Mouse (Mus musculus) heart, embryonic 16.5 days (tissue): ENCODE measurements around the gene Adh6a. TPM values are rescaled to one million over a fixed set of nuclear protein-coding genes. Genes with fewer than 3 reads are reported as not detected.

Experiments
- ATAC-seq: fragments of 200-750 bp; cut with Nextera tagmentation; replicated peaks from 2 replicates; pipeline ENCODE4 v1.8.0; 2017; ENCODE audit warnings: moderate number of reproducible peaks; ENCODE audit not compliant: insufficient read depth, low FRiP score; ENCODE audit errors: extremely low read depth
- H3K27ac ChIP-seq: fragments of 300-500 bp; sonication (generic); 2 replicates; pipeline ENCODE4 v1.5.1; 2014; ENCODE audit warnings: mild to moderate bottlenecking, low read length, control low read depth, moderate library complexity
- H3K27me3 ChIP-seq: fragments of 300-500 bp; sonication (generic); 2 replicates; pipeline ENCODE4 v1.6.1; 2014; ENCODE audit warnings: low read length, mixed read lengths; ENCODE audit not compliant: control insufficient read depth, insufficient read depth
- H3K36me3 ChIP-seq: fragments of 300-500 bp; sonication (generic); 2 replicates; pipeline ENCODE4 v1.6.1; 2014; ENCODE audit not compliant: control insufficient read depth, insufficient read depth
- H3K4me1 ChIP-seq: fragments of 300-500 bp; sonication (generic); 2 replicates; pipeline ENCODE4 v1.6.1; 2014; ENCODE audit warnings: low read length, mixed read lengths; ENCODE audit not compliant: control insufficient read depth, insufficient read depth
- H3K4me2 ChIP-seq: fragments of 300-500 bp; sonication (generic); 2 replicates; pipeline ENCODE4 v1.6.1; 2014; ENCODE audit warnings: low read depth, mild to moderate bottlenecking, control low read depth, low read length
- H3K4me3 ChIP-seq: fragments of 300-500 bp; sonication (generic); 2 replicates; pipeline ENCODE4 v1.5.1; 2014; ENCODE audit warnings: mild to moderate bottlenecking, control low read depth, low read length
- H3K9ac ChIP-seq: fragments of 300-500 bp; sonication (generic); 2 replicates; pipeline ENCODE4 v1.6.1; 2014; ENCODE audit warnings: low read length, control low read depth
- H3K9me3 ChIP-seq: fragments of 300-500 bp; sonication (generic); replicated peaks from 2 replicates; pipeline ENCODE4 v1.6.1; 2016; ENCODE audit warnings: low read length; ENCODE audit not compliant: control insufficient read depth
- WGBS: fragments of 180-500 bp; shearing (Covaris S2); extraction: QIAGEN DNeasy Blood & Tissue Kit; methylation state at CpG from one replicate; pipeline ENCODE4 v1.1.7; 2014; 5-methylcytosine and 5-hydroxymethylcytosine counted together
- polyA plus RNA-seq: library from polyadenylated mRNA; unstranded; fragments of >200 nt; fragmentation: Nextera tagmentation; extraction: Ambion mirVana; gene quantifications from 2 replicates; pipeline ENCODE4 v1.2.1, GENCODE M21; 2015

Gene Adh6a
- polyA plus RNA-seq, 1 experiment from 2014 or later: not detected

DNA sequence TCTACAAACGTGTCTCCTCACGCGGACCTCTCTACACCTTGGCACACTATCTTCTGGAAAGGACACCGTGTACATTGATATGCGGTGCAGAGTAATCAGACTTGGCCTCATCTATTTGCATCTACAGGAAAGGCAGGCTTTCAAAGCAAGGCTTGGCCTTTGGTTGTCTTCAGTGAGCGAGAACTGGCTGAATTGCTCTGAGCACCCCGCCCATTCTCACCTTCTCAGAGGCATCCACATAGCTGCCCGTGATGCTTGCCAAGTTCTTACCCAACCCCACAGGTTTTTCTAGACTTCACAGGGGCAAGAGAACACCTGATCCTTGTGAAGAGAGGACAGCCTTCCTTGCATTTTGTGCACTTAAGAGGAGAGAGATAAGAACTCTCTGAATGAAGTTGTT, 3.2 kb upstream of the Adh6a start:
- Histone ChIP-seq H3K4me2 (no peak overlapping the region), H3K36me3 (no peaks in the 10 kb centered on the region), H3K4me1 (peaks cover 5% of the 10 kb centered on the region; the same call in 1 of the 2 replicates), H3K27ac (no peak overlapping the region), H3K4me3 (no peak overlapping the region), H3K27me3 (no peaks in the 10 kb centered on the region), H3K9me3 (no peaks in the 10 kb centered on the region), H3K9ac (no peak overlapping the region)
- ATAC-seq: no peak
- WGBS: 81% methylated on average over 8 of the region's 8 CpGs

DNA sequence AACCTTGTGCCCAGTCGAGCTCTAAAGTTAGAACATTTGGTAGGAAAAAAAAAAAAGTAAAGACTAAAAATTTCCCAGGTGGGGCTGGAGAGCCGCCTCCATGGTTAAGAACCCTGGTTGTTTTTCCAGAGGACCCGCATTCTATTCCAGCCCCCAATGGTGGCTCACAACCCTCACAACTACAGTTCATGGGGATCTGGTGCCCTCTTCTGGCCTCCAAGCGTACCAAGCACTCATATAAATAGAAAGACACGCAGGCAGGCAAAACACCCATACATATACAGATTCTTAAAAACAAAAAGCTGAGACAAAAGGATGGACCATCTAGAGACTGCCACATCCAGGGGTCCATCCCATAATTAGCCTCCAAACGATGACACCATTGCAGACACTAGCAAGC, 2.1 kb upstream of the Adh6a start:
- no peak for ATAC-seq
- Histone ChIP-seq H3K4me2 (no peak overlapping the region), H3K4me3 (no peak overlapping the region), H3K4me1 (peaks cover 5% of the 10 kb centered on the region; the same call in 1 of the 2 replicates), H3K9me3 (no peaks in the 10 kb centered on the region), H3K9ac (no peak overlapping the region), H3K27ac (no peak overlapping the region), H3K27me3 (no peaks in the 10 kb centered on the region), H3K36me3 (no peaks in the 10 kb centered on the region)
- 77% methylated on average over 6 of the region's 6 CpGs for WGBS

DNA sequence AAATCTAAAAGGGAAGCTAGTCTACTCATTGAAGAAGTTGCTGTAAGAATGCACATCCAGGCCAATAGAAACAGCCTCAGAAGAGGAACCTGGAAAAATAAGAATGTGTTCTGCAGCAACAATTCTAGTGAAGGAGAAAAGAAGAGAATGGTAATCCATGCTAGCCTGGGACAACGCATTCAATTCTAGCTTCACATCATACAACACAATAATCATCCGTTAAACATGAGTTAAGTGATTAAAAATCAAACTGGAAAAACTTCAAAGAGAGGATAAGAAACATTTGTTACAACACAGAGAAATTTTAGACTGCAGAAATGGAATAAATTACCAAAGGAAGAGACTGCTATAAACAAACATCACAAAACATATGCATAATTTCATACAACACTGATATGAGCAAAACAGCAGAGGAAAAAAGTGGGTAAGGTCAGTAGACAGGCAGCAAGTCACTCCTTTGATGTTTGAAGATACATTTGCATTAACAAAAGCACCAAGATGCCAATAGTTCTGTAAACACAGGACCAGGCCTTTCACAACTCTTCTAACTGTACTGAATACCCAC, 3.9 kb downstream of the Adh6a start:
- no peaks in the 10 kb centered on the region for H3K4me1 ChIP-seq
- no peaks in the 10 kb centered on the region for H3K9me3 ChIP-seq
- H3K27me3 ChIP-seq: no peaks in the 10 kb centered on the region
- 83% methylated on average over 2 of the region's 2 CpGs for WGBS
- H3K27ac ChIP-seq: no peak overlapping the region
- H3K4me2 ChIP-seq: no peak overlapping the region
- no peak for ATAC-seq
- no peaks in the 10 kb centered on the region for H3K36me3 ChIP-seq
- H3K9ac ChIP-seq: no peak overlapping the region
- H3K4me3 ChIP-seq: no peak overlapping the region

DNA sequence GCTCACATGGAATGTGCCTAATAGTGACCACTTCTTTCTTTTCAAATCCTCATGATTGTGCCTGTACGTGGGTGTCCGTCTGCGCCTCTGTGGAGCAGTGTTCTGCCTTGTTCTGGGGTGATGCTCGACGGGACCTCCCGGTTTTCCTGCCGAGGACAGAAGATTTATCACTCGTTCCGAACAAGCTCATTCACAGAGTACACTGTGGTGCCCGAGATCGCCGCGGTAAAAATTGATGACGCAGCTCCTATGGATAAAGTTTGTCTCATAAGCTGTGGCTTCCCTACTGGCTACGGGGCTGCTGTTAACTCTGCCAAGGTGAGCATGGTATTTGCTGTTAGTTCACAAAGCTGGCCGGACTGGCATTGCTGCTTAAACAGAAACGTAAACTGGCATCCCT, 11.9 kb downstream of the Adh6a start:
- H3K4me1 ChIP-seq: no peaks in the 10 kb centered on the region
- H3K4me2 ChIP-seq: no peak overlapping the region
- no peak overlapping the region for H3K27ac ChIP-seq
- H3K27me3 ChIP-seq: no peaks in the 10 kb centered on the region
- H3K9me3 ChIP-seq: no peaks in the 10 kb centered on the region
- H3K4me3 ChIP-seq: no peak overlapping the region
- H3K9ac ChIP-seq: no peak overlapping the region
- no peaks in the 10 kb centered on the region for H3K36me3 ChIP-seq
- no peak for ATAC-seq
- WGBS: 93% methylated on average over 17 of the region's 17 CpGs

DNA sequence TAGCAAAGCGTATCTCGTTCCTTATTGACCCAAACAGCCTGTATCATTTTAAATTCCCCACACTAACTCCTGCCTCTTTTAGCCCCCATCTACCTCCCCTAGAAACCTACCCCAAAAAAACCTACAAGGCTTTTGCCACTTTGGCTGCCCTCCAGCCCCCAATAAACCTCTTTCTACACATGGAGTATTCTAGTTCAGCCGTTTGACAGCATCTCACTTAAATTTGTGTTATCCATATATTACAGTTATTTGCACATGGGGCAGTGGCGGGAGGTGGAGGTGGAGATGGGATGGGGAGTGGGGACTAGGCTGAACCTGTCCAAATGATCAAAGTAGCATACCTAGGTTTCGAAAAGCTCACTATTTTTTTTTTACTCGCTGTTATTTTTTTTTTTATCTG, 12.4 kb downstream of the Adh6a start:
- no peaks in the 10 kb centered on the region for H3K36me3 ChIP-seq
- 87% methylated on average over 6 of the region's 6 CpGs for WGBS
- no peak overlapping the region for H3K9ac ChIP-seq
- no peak overlapping the region for H3K4me2 ChIP-seq
- H3K4me3 ChIP-seq: no peak overlapping the region
- no peak overlapping the region for H3K27ac ChIP-seq
- H3K4me1 ChIP-seq: no peaks in the 10 kb centered on the region
- no peaks in the 10 kb centered on the region for H3K9me3 ChIP-seq
- ATAC-seq: no peak
- no peaks in the 10 kb centered on the region for H3K27me3 ChIP-seq

- Histone ChIP-seq H3K4me3 (no peak overlapping the region), H3K9me3 (no peaks in the 10 kb centered on the region), H3K27me3 (no peaks in the 10 kb centered on the region), H3K4me2 (no peak overlapping the region), H3K27ac (no peak overlapping the region), H3K4me1 (peaks cover 4% of the 10 kb centered on the region; the same call in 1 of the 2 replicates), H3K36me3 (no peaks in the 10 kb centered on the region), H3K9ac (no peak overlapping the region)
- no peak for ATAC-seq
- WGBS: 71% methylated on average over 8 of the region's 8 CpGs
Observed at GRCm38 (mm10) chr3:138333910-138334309, 20.8 kb downstream of the Adh6a start.

GRCm38 (mm10) chr3:138334320-138334719, 21.2 kb downstream of the Adh6a start:
- no peaks in the 10 kb centered on the region for H3K36me3 ChIP-seq
- no peak overlapping the region for H3K4me2 ChIP-seq
- no peaks in the 10 kb centered on the region for H3K27me3 ChIP-seq
- H3K27ac ChIP-seq: no peak overlapping the region
- ATAC-seq: no peak
- 67% methylated on average over 4 of the region's 4 CpGs for WGBS
- H3K4me1 ChIP-seq: peaks cover 4% of the 10 kb centered on the region; the same call in 1 of the 2 replicates
- no peaks in the 10 kb centered on the region for H3K9me3 ChIP-seq
- H3K4me3 ChIP-seq: no peak overlapping the region
- no peak overlapping the region for H3K9ac ChIP-seq

DNA sequence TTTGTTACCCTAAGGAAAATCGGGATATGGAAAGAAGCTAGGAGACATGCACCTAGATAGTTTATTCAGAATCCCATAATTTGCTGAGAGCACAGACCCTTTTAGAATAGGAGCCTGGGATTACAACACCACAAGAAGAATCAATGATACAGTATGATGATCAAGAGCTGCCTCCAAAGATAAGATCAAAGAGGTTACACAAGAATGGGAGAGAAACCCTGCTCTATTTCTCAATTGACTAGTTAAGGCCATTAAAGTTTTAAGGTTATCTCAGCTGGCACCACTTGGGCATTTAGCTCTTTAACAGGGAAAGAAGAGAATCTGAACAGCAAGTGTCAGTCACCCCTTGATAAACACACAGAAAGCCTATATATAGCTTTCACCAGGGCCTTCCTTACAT, 22.5 kb downstream of the Adh6a start:
- H3K4me2 ChIP-seq: no peak overlapping the region
- H3K27ac ChIP-seq: no peak overlapping the region
- no peak overlapping the region for H3K9ac ChIP-seq
- H3K27me3 ChIP-seq: no peaks in the 10 kb centered on the region
- H3K4me3 ChIP-seq: no peak overlapping the region
- H3K4me1 ChIP-seq: peaks cover 4% of the 10 kb centered on the region; the same call in 1 of the 2 replicates
- H3K9me3 ChIP-seq: no peaks in the 10 kb centered on the region
- WGBS: 76% methylated on average over 1 of the region's 1 CpGs
- H3K36me3 ChIP-seq: no peaks in the 10 kb centered on the region
- ATAC-seq: no peak

GRCm38 (mm10) chr3:138336104-138336754, 23.1 kb downstream of the Adh6a start:
- Histone ChIP-seq H3K36me3 (no peaks in the 10 kb centered on the region), H3K4me1 (peaks cover 4% of the 10 kb centered on the region; the same call in 1 of the 2 replicates), H3K9ac (no peak overlapping the region), H3K27me3 (no peaks in the 10 kb centered on the region), H3K9me3 (no peaks in the 10 kb centered on the region), H3K4me2 (no peak overlapping the region), H3K4me3 (no peak overlapping the region), H3K27ac (peak overlapping the region; percentile 47; the same call in 1 of the 2 replicates)
- 29% methylated on average over 3 of the region's 3 CpGs for WGBS
- ATAC-seq: peak; percentile 63
